Mouse (Mus musculus) midbrain, embryonic 14.5 days (tissue): Measurements from ENCODE around the gene Brca2. TPM values are rescaled to one million over a fixed set of nuclear protein-coding genes. Genes with fewer than 3 reads are reported as not detected.

ENCODE experiments used
- ATAC-seq: fragments of 200-750 bp; cut with Nextera tagmentation; 2 replicates; pipeline ENCODE4 v1.8.0; 2017; ENCODE audit warnings: moderate number of reproducible peaks, moderate library complexity; ENCODE audit not compliant: low FRiP score, low TSS enrichment
- DNase-seq: peaks from one replicate; pipeline ENCODE4 v3.0.0-alpha.2; 2015
- H3K27ac ChIP-seq: fragments of 300-500 bp; sonication (generic); replicated peaks from 2 replicates; pipeline ENCODE4 v1.5.1; 2014; ENCODE audit warnings: mild to moderate bottlenecking, low read depth, low read length, moderate library complexity
- H3K27me3 ChIP-seq: fragments of 300-500 bp; sonication (generic); 2 replicates; pipeline ENCODE4 v1.6.1; 2014; ENCODE audit warnings: low read length, control low read depth, mixed read lengths; ENCODE audit not compliant: control insufficient read depth, insufficient read depth
- H3K36me3 ChIP-seq: fragments of 300-500 bp; sonication (generic); 2 replicates; pipeline ENCODE4 v1.6.1; 2014; ENCODE audit warnings: low read length, control low read depth; ENCODE audit not compliant: control insufficient read depth, insufficient read depth
- H3K4me1 ChIP-seq: fragments of 300-500 bp; sonication (generic); 2 replicates; pipeline ENCODE4 v1.6.1; 2014; ENCODE audit warnings: mild to moderate bottlenecking, antibody characterized with exemption, low read length, control low read depth; ENCODE audit not compliant: control insufficient read depth, insufficient read depth
- H3K4me2 ChIP-seq: fragments of 300-500 bp; sonication (generic); 2 replicates; pipeline ENCODE4 v1.6.1; 2014; ENCODE audit warnings: mild to moderate bottlenecking, low read length, moderate library complexity
- H3K4me3 ChIP-seq: fragments of 300-500 bp; sonication (generic); replicated peaks from 2 replicates; pipeline ENCODE4 v1.5.1; 2014; ENCODE audit warnings: low read depth, low read length
- H3K9ac ChIP-seq: fragments of 300-500 bp; sonication (generic); replicated peaks from 2 replicates; pipeline ENCODE4 v1.6.1; 2014; ENCODE audit warnings: mild to moderate bottlenecking, low read length, moderate library complexity
- H3K9me3 ChIP-seq: fragments of 300-500 bp; sonication (generic); 2 replicates; pipeline ENCODE4 v1.6.1; 2016; ENCODE audit warnings: low read length, control low read depth, mixed read lengths; ENCODE audit not compliant: control insufficient read depth
- WGBS: fragments of 180-500 bp; shearing (Covaris S2); extraction: QIAGEN DNeasy Blood & Tissue Kit; methylation state at CpG from one replicate; pipeline ENCODE4 v1.1.7; 2014; 5-methylcytosine and 5-hydroxymethylcytosine counted together
- polyA plus RNA-seq: library from polyadenylated mRNA; unstranded; fragments of >200 nt; fragmentation: Nextera tagmentation; extraction: Ambion mirVana; gene quantifications from 2 replicates; pipeline ENCODE4 v1.2.1, GENCODE M21; 2014

Gene Brca2
- polyA plus RNA-seq, 1 experiment from 2014 or later: 12.1 TPM

- Histone ChIP-seq H3K27ac (no peak overlapping the region), H3K36me3 (no peaks in the 10 kb centered on the region), H3K4me1 (no peaks in the 10 kb centered on the region), H3K4me3 (no peak overlapping the region), H3K9ac (no peak overlapping the region), H3K4me2 (no peak overlapping the region), H3K9me3 (no peaks in the 10 kb centered on the region), H3K27me3 (no peaks in the 10 kb centered on the region)
- 89% methylated on average over 6 of the region's 6 CpGs for WGBS
- DNase-seq (no peak), ATAC-seq (no peak)
Measured at GRCm38 (mm10) chr5:150510451-150511225, 11.8 kb upstream of the Brca2 start.

- Histone ChIP-seq H3K9me3 (no peaks in the 10 kb centered on the region), H3K36me3 (no peaks in the 10 kb centered on the region), H3K27ac (no peak overlapping the region), H3K4me2 (no peak overlapping the region), H3K9ac (no peak overlapping the region), H3K4me1 (no peaks in the 10 kb centered on the region), H3K4me3 (no peak overlapping the region), H3K27me3 (no peaks in the 10 kb centered on the region)
- ATAC-seq (no peak), DNase-seq (no peak)
- WGBS: 79% methylated on average over 4 of the region's 4 CpGs
Measured at GRCm38 (mm10) chr5:150513264-150513663, 9.2 kb upstream of the Brca2 start.

GRCm38 (mm10) chr5:150514027-150514426 lies 8.4 kb upstream of the Brca2 start:
- Histone ChIP-seq H3K27ac (no peak overlapping the region), H3K4me1 (no peaks in the 10 kb centered on the region), H3K36me3 (no peaks in the 10 kb centered on the region), H3K9ac (no peak overlapping the region), H3K27me3 (no peaks in the 10 kb centered on the region), H3K9me3 (no peaks in the 10 kb centered on the region), H3K4me3 (no peak overlapping the region), H3K4me2 (no peak overlapping the region)
- 100% methylated on average over 1 of the region's 1 CpGs for WGBS
- ATAC-seq (no peak), DNase-seq (no peak)

GRCm38 (mm10) chr5:150518064-150518463 lies 4.4 kb upstream of the Brca2 start, which contains the start of gene Zar1l:
Gene Zar1l (minus strand): TSS chr5:150518164.
- no peaks in the 10 kb centered on the region for H3K27me3 ChIP-seq
- H3K9ac ChIP-seq: no peak within 1 kb of the TSS
- H3K36me3 ChIP-seq: no peaks in the 10 kb centered on the region
- no peak within 1 kb of the TSS for H3K4me2 ChIP-seq
- no peaks in the 10 kb centered on the region for H3K9me3 ChIP-seq
- H3K4me1 ChIP-seq: 0 out of 2 replicates have a peak, but pooled peaks cover 2% of the 10 kb centered on the region
- H3K27ac ChIP-seq: no peak within 1 kb of the TSS
- DNase-seq (no peak), ATAC-seq (no peak)
- H3K4me3 ChIP-seq: no peak within 1 kb of the TSS
- WGBS: 59% methylated on average over 4 of the region's 4 CpGs

GRCm38 (mm10) chr5:150519551-150519950 lies 2.9 kb upstream of the Brca2 start:
- Histone ChIP-seq H3K4me2 (no peak overlapping the region), H3K27ac (no peak overlapping the region), H3K4me1 (0 out of 2 replicates have a peak, but pooled peaks cover 2% of the 10 kb centered on the region), H3K36me3 (no peaks in the 10 kb centered on the region), H3K4me3 (no peak overlapping the region), H3K27me3 (no peaks in the 10 kb centered on the region), H3K9ac (no peak overlapping the region), H3K9me3 (no peaks in the 10 kb centered on the region)
- DNase-seq (peak; percentile 18), ATAC-seq (no peak)
- WGBS: 92% methylated on average over 1 of the region's 1 CpGs

- no peaks in the 10 kb centered on the region for H3K27me3 ChIP-seq
- H3K4me2 ChIP-seq: peak overlapping the region; percentile 69
- H3K9ac ChIP-seq: peak overlapping the region; percentile 80
- H3K4me3 ChIP-seq: peak overlapping the region; percentile 75
- no peak for ATAC-seq
- H3K4me1 ChIP-seq: 0 out of 2 replicates have a peak, but pooled peaks cover 2% of the 10 kb centered on the region
- no peak for DNase-seq
- no peaks in the 10 kb centered on the region for H3K9me3 ChIP-seq
- H3K27ac ChIP-seq: peak overlapping the region; percentile 62
- 10% methylated on average over 11 of the region's 11 CpGs for WGBS
- H3K36me3 ChIP-seq: no peaks in the 10 kb centered on the region
Measured at GRCm38 (mm10) chr5:150522867-150523234, 421 bp downstream of the Brca2 start.

- WGBS: 87% methylated on average over 2 of the region's 2 CpGs
- H3K27me3 ChIP-seq: no peaks in the 10 kb centered on the region
- no peak for DNase-seq
- H3K36me3 ChIP-seq: no peaks in the 10 kb centered on the region
- 0 out of 2 replicates have a peak, but pooled peaks cover 2% of the 10 kb centered on the region for H3K4me1 ChIP-seq
- no peak for ATAC-seq
- no peaks in the 10 kb centered on the region for H3K9me3 ChIP-seq
- H3K4me2 ChIP-seq: no peak overlapping the region
- no peak overlapping the region for H3K4me3 ChIP-seq
- H3K27ac ChIP-seq: no peak overlapping the region
- no peak overlapping the region for H3K9ac ChIP-seq
Measured at GRCm38 (mm10) chr5:150525239-150525638, 2.8 kb downstream of the Brca2 start.

GRCm38 (mm10) chr5:150541302-150541701 lies 18.9 kb downstream of the Brca2 start:
- Histone ChIP-seq H3K4me3 (no peak overlapping the region), H3K27ac (no peak overlapping the region), H3K4me2 (no peak overlapping the region), H3K36me3 (peaks cover 20% of the 10 kb centered on the region), H3K9me3 (0 out of 2 replicates have a peak, but pooled peaks cover 3% of the 10 kb centered on the region), H3K9ac (no peak overlapping the region), H3K4me1 (no peaks in the 10 kb centered on the region), H3K27me3 (no peaks in the 10 kb centered on the region)
- WGBS: 98% methylated on average over 1 of the region's 1 CpGs
- ATAC-seq (no peak), DNase-seq (no peak)

- ATAC-seq (no peak), DNase-seq (no peak)
- H3K36me3 ChIP-seq: peaks cover 14% of the 10 kb centered on the region
- no peaks in the 10 kb centered on the region for H3K4me1 ChIP-seq
- 0 out of 2 replicates have a peak, but pooled peaks cover 3% of the 10 kb centered on the region for H3K9me3 ChIP-seq
- 91% methylated on average over 2 of the region's 2 CpGs for WGBS
- no peak overlapping the region for H3K4me3 ChIP-seq
- H3K27me3 ChIP-seq: no peaks in the 10 kb centered on the region
- H3K4me2 ChIP-seq: no peak overlapping the region
- H3K27ac ChIP-seq: no peak overlapping the region
- H3K9ac ChIP-seq: no peak overlapping the region
Measured at GRCm38 (mm10) chr5:150543184-150543583, 20.8 kb downstream of the Brca2 start.
